Mouse (Mus musculus) T-helper 1 cell (primary cell): ENCODE data around the gene Rimkla.

Experiments
- in situ Hi-C: fragments of 300-600 bp; cut with MboI, MseI; formaldehyde crosslinking; loops from one replicate; pipeline ENCODE4 v1.15.1; 2025; ENCODE audit warnings: high pct_unique_total_duplicates

Gene Rimkla

GRCm38 (mm10) chr4:119492291-119492932, at the start of gene Rimkla:
Gene Rimkla (minus strand): TSS chr4:119492628.
- in situ Hi-C loops, result no loop called here

GRCm38 (mm10) chr4:119540533-119540890, 48.1 kb upstream of the Rimkla start:
- in situ Hi-C loops, result loop anchor here (25.0 kb wide), 1 partner anchor 928 kb away; the partner anchor contains the start of genes Cfap57 and Ebna1bp2

- in situ Hi-C loops, result loop anchor here (25.0 kb wide), 1 partner anchor 928 kb away; the partner anchor contains the start of genes Cfap57 and Ebna1bp2
Measured at GRCm38 (mm10) chr4:119539836-119540532, 47.6 kb upstream of the Rimkla start.

GRCm38 (mm10) chr4:119539031-119539824, 46.8 kb upstream of the Rimkla start, which contains the start of gene Frg2f1:
Gene Frg2f1 (minus strand): TSS chr4:119539529.
- in situ Hi-C loops, result loop anchor here (25.0 kb wide), 1 partner anchor 927 kb away; the partner anchor contains the start of genes Cfap57 and Ebna1bp2

GRCm38 (mm10) chr4:119537436-119537835, 45.0 kb upstream of the Rimkla start:
- in situ Hi-C loops, result loop anchor here (25.0 kb wide), 1 partner anchor 925 kb away; the partner anchor contains the start of genes Cfap57 and Ebna1bp2

- in situ Hi-C loops, result loop anchor here (25.0 kb wide), 1 partner anchor 924 kb away; the partner anchor contains the start of genes Cfap57 and Ebna1bp2
Measured at GRCm38 (mm10) chr4:119536615-119537014, 44.2 kb upstream of the Rimkla start, which contains the start of gene Foxj3. Gene Foxj3 (plus strand): TSS chr4:119537004.

GRCm38 (mm10) chr4:119535103-119535502, 42.7 kb upstream of the Rimkla start:
- in situ Hi-C loops, result loop anchor here (25.0 kb wide), 1 partner anchor 923 kb away; the partner anchor contains the start of genes Cfap57 and Ebna1bp2

- in situ Hi-C loops, result loop anchor here (25.0 kb wide), 1 partner anchor 920 kb away; the partner anchor contains the start of genes Cfap57 and Ebna1bp2
Measured at GRCm38 (mm10) chr4:119531813-119532212, 39.4 kb upstream of the Rimkla start.

GRCm38 (mm10) chr4:119526329-119526845, 34.0 kb upstream of the Rimkla start:
- in situ Hi-C loops, result loop anchor here (25.0 kb wide), 1 partner anchor 914 kb away; the partner anchor contains the start of genes Cfap57 and Ebna1bp2

- in situ Hi-C loops, result no loop called here
Measured at GRCm38 (mm10) chr4:119524466-119524865, 32.0 kb upstream of the Rimkla start.

GRCm38 (mm10) chr4:119524010-119524409, 31.6 kb upstream of the Rimkla start:
- in situ Hi-C loops, result no loop called here

- in situ Hi-C loops, result no loop called here
Measured at GRCm38 (mm10) chr4:119523575-119523974, 31.1 kb upstream of the Rimkla start.

GRCm38 (mm10) chr4:119512731-119513141, 20.3 kb upstream of the Rimkla start:
- in situ Hi-C loops, result no loop called here

GRCm38 (mm10) chr4:119511591-119511990, 19.2 kb upstream of the Rimkla start:
- in situ Hi-C loops, result no loop called here

- in situ Hi-C loops, result no loop called here
Measured at GRCm38 (mm10) chr4:119498319-119498848, 6.0 kb upstream of the Rimkla start.

- in situ Hi-C loops, result no loop called here
Measured at GRCm38 (mm10) chr4:119492933-119493327, 502 bp upstream of the Rimkla start.

GRCm38 (mm10) chr4:119490806-119491205, 1.6 kb downstream of the Rimkla start:
- in situ Hi-C loops, result no loop called here

GRCm38 (mm10) chr4:119489666-119490065, 2.8 kb downstream of the Rimkla start:
- in situ Hi-C loops, result no loop called here

- in situ Hi-C loops, result no loop called here
Measured at GRCm38 (mm10) chr4:119484882-119485281, 7.5 kb downstream of the Rimkla start.

- in situ Hi-C loops, result no loop called here
Measured at GRCm38 (mm10) chr4:119483051-119483450, 9.4 kb downstream of the Rimkla start.

- in situ Hi-C loops, result no loop called here
Measured at GRCm38 (mm10) chr4:119473150-119473549, 19.3 kb downstream of the Rimkla start.
